Comparison of ENCODE assay signal across 10 mouse cellular contexts in the genomic region with DNA sequence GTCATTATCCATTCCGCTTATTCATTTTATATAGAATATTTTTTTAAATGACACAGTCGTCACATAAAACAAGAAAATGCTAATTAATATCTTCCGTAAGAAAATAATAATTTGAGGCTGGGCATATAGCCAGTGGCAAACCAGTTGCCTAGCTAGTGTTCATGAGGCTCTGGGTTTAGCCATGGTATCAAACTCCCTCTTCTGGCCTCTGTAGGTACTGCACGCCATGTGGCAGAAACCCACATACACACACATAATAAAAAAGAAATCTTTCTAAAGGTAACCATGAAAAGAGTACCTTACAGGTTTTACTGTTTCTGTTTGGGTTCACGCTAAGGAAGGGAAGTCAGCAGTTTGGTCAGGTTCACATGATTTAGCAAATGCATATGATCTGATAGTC.
DNase-seq lines count a peak whose midpoint lies in the region; ATAC-seq and TF ChIP-seq lines count a peak whose summit lies in the region.
"Had no signal": no experiment of that assay in that cellular context is flagged by ENCODE, and none has a peak within 500 bp of the region (broad histone marks: within the 10 kb centered on the region; RNA-seq: fewer than 3 reads in every experiment).

No protein-coding gene starts in this region.

- peak; percentile 34 for DNase-seq in hindbrain, postnatal 0 days (ENCODE audit: low spot score)
- peak; percentile 3 for DNase-seq in thymus, postnatal 14 days
- no peak for DNase-seq in thymus, adult 18-20 months
- DNase-seq in c-Kit-positive CD71-positive TER-119-positive erythroid progenitor cells, embryonic 14.5 days (ENCODE audit: low spot score): peak; percentile 11
- no peak for DNase-seq in urinary bladder, postnatal 25 days (ENCODE audit: low spot score)
- no peak for DNase-seq in layer of hippocampus, adult 11-12 months (ENCODE audit: low spot score)
- DNase-seq: gastrocnemius, postnatal 36 days had no signal

- WGBS in hindbrain, postnatal 0 days: 96% methylated on average over 5 of the region's 5 CpGs
- 93% methylated on average over 5 of the region's 5 CpGs for WGBS in hindbrain, embryonic 13.5 days
- WGBS in forebrain, embryonic 13.5 days: 90% methylated on average over 5 of the region's 5 CpGs

- H3K9me3 ChIP-seq in hindbrain, postnatal 0 days (ENCODE audit: low read length): no peaks in the 10 kb centered on the region
- peaks cover 5% of the 10 kb centered on the region; the same call in 1 of the 2 replicates for H3K9me3 ChIP-seq in hindbrain, embryonic 13.5 days
- H3K9me3 ChIP-seq in forebrain, embryonic 13.5 days (replicated peaks): 0 out of 2 replicates have a peak, but pooled peaks cover 3% of the 10 kb centered on the region

- H3K4me1 ChIP-seq in hindbrain, postnatal 0 days (ENCODE audit: insufficient read depth, low read length): no peaks in the 10 kb centered on the region
- no peaks in the 10 kb centered on the region for H3K4me1 ChIP-seq in hindbrain, embryonic 13.5 days (replicated peaks)
- H3K4me1 ChIP-seq in forebrain, embryonic 13.5 days: 0 out of 2 replicates have a peak, but pooled peaks cover 3% of the 10 kb centered on the region

- no peak overlapping the region for H3K9ac ChIP-seq in hindbrain, postnatal 0 days (replicated peaks; ENCODE audit: low read length)
- H3K9ac ChIP-seq in hindbrain, embryonic 13.5 days: no peak overlapping the region
- no peak overlapping the region for H3K9ac ChIP-seq in forebrain, embryonic 13.5 days
- H3K9ac ChIP-seq: midbrain, embryonic 12.5 days had no signal

- H3K36me3 ChIP-seq in hindbrain, postnatal 0 days (ENCODE audit: insufficient read depth, low read length): no peaks in the 10 kb centered on the region
- H3K36me3 ChIP-seq in hindbrain, embryonic 13.5 days: no peaks in the 10 kb centered on the region
- H3K36me3 ChIP-seq in forebrain, embryonic 13.5 days (ENCODE audit: poor library complexity, severe bottlenecking): no peaks in the 10 kb centered on the region
- H3K36me3 ChIP-seq: midbrain, embryonic 12.5 days had no signal

- no peak overlapping the region for H3K4me2 ChIP-seq in hindbrain, postnatal 0 days (ENCODE audit: low read depth, low read length)
- no peak overlapping the region for H3K4me2 ChIP-seq in hindbrain, embryonic 13.5 days
- no peak overlapping the region for H3K4me2 ChIP-seq in forebrain, embryonic 13.5 days
- H3K4me2 ChIP-seq: midbrain, embryonic 12.5 days had no signal

- no peak overlapping the region for H3K4me3 ChIP-seq in hindbrain, postnatal 0 days (ENCODE audit: low read length)
- H3K4me3 ChIP-seq in hindbrain, embryonic 13.5 days: no peak overlapping the region
- H3K4me3 ChIP-seq in forebrain, embryonic 13.5 days: no peak overlapping the region
- H3K4me3 ChIP-seq: midbrain, embryonic 12.5 days had no signal

- no peak overlapping the region for H3K27ac ChIP-seq in hindbrain, postnatal 0 days
- no peak overlapping the region for H3K27ac ChIP-seq in hindbrain, embryonic 13.5 days
- no peak overlapping the region for H3K27ac ChIP-seq in forebrain, embryonic 13.5 days
- H3K27ac ChIP-seq: midbrain, embryonic 12.5 days had no signal

- ATAC-seq in hindbrain, postnatal 0 days: no peak
- no peak for ATAC-seq in hindbrain, embryonic 13.5 days (ENCODE audit: low FRiP score)
- no peak for ATAC-seq in forebrain, embryonic 13.5 days

- peak; percentile 57 for TF ChIP-seq CTCF in hindbrain, postnatal 0 days (IDR thresholded peaks at IDR 0.05; ENCODE audit: low read depth)

- H3K27me3 ChIP-seq in hindbrain, postnatal 0 days (ENCODE audit: insufficient read depth, low read length): no peaks in the 10 kb centered on the region
- H3K27me3 ChIP-seq in hindbrain, embryonic 13.5 days: no peaks in the 10 kb centered on the region
- no peaks in the 10 kb centered on the region for H3K27me3 ChIP-seq in forebrain, embryonic 13.5 days
- H3K27me3 ChIP-seq: midbrain, embryonic 12.5 days had no signal

Comparison
In these comparisons a context has a peak if more than half of its experiments do, and no peak if none do; other contexts are left out.
1. DNase-seq: peak in hindbrain, postnatal 0 days (single experiment), thymus, postnatal 14 days (single experiment) and c-Kit-positive CD71-positive TER-119-positive erythroid progenitor cells, embryonic 14.5 days (single experiment); none in thymus, adult 18-20 months (0 of 2), urinary bladder, postnatal 25 days (single experiment) and layer of hippocampus, adult 11-12 months (single experiment).